Mouse (Mus musculus): ENCODE results near the gene Ncoa3. TPM values are rescaled to one million over a fixed set of nuclear protein-coding genes. Genes with fewer than 3 reads are reported as not detected.

The Ncoa3 gene
- total RNA-seq, 2 experiments from 2014 or later, result 32.0 to 32.6 TPM

DNA sequence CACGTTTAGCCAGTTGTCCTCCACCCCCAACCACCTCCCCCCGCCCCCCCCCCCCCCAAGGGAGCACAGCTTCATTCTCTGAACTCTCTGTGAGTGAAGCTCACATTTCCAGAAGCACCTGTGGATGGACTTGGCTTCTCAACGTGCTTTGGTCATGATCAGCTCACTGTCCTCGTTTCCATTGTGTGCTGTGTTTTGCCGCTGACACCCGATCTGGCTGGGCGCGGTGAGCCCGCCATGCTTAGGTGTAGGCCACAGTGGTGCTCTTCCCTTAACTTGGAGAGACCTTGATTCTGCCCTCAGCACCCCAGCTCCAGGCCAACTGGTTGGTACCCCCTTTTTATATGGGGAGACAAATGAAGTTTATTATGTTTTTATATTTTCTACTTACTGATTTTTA is 79.5 kb downstream of the Ncoa3 start:
- DNase-seq (ENCODE audit: low spot score in 2 of 2), result no peak

DNA sequence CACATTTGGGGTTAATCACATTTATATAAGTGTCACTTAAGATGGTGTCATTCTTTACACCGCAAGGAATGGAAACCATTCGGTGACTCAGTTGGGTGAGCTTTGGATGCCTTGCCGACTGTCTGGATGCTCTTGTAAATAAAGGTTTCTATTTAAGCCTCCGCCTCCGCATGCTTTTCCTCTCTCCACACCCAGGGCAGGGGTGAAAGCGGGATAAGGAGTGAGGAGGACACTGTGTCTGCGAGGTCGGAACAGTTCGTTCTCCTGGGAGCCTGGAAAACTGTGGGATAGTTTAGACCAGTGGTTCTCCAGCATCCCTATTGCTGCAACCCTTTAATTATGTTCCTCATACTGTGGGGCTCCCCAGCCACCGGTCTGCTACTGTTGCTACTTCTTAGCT is 80.6 kb downstream of the Ncoa3 start:
- DNase-seq (ENCODE audit: low spot score in 2 of 2), result no peak

DNA sequence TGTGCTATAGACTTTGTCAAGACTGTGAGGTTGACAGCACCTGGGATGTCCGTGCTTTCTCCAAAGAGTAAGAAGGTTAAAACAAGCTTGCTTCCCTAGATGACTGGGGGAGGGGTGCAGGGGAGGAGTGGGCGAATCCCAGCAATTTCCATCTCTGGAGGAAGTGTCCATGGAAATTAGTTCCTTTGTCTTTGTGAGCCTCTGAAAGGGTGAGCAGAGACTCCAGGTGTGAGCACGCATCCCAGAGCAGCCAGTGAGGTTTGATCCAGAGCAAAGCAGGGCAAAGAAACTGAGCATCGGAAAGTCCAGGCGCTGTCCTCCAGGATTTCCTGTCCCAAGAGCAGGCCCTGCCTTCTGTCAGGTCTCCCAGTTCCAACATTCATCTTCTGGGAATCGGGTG is 81.9 kb downstream of the Ncoa3 start:
- DNase-seq (ENCODE audit: low spot score in 2 of 2), result no peak

DNA sequence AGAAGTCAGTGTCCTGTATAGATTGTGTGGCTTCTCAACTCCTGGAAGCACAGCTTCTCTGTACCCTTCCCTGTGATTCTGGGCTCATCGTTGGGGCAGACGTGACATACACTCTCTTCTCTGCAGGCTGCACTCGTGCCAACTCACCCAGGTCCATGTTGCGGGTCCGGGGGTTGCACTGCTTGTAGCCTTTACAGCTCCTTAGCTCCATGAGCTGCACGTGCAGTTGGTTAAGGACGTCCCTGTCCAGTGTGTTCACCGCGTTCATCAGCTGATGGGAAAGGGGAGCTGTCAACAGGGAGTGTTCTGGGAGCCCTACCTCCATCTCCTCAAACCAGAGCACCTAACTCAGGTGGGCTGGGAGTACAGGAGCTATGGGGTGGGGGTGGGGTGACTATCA is 84.9 kb downstream of the Ncoa3 start:
- no peak for DNase-seq (ENCODE audit: low spot score in 2 of 2)

DNA sequence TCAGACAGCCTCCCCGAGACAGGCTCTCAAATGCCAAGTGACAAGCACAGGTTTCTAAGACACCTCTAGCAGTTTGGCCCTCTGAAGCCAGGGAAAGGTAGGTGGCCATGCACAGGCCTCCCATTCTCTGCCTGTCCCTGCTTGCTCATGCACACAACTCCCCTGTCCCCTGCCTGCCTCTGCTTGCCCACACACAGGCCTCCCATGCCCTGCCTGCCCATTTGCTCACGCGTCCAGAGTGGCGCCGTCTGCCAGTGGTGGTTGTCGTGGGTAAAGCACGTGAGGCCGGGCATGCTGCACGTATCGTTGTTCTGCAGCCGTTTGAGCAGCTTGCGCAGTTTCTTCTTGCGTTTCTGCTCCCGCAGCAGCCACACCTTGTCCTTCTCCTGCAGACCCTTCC is 86.8 kb downstream of the Ncoa3 start:
- DNase-seq (ENCODE audit: low spot score in 2 of 2), result no peak

DNA sequence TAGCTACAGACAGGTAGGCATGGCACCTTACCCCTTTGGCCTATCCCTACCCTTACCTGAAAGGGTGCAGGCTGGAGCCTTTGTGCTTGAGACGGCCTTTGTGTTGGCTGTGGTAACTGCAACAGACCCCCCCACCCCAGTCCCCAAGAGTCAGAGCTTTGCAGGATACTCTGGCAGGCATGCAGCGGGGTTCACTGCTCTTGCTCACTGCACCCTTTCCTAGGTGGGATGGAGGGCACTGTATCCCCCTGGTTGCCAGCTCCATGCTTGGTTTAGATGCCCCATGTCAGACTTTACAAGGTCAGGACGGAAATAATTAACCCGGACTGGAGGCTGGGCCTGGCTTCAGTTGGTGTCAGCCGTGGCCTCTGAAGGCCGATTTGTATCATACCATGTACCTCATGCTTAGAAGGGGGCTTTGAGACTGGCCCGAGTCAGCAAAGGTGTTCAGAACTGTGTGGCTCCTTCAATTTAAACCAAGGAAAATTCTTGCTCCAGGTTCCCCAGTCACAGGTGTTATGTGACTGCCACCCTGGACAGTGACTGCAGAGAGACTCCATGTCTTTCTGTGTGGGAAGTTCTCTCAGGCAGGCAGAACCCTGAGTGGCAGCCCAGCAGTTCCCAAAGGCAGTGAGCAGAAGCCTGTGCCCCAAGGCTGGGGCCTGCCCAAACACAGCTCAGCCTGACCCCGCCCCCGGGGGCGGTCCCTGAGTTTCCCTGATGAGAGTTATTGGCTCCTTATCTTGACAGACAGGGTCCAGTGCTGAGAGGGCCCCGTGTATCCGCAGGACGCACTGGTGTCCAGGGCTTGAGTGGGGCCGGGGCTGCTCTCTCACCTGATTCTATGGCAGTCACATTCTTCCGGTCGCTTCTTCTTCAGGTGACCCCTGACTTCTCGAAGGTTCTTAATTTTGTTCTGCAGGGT is 87.8 kb downstream of the Ncoa3 start:
- no peak for DNase-seq (ENCODE audit: low spot score in 2 of 2)

DNA sequence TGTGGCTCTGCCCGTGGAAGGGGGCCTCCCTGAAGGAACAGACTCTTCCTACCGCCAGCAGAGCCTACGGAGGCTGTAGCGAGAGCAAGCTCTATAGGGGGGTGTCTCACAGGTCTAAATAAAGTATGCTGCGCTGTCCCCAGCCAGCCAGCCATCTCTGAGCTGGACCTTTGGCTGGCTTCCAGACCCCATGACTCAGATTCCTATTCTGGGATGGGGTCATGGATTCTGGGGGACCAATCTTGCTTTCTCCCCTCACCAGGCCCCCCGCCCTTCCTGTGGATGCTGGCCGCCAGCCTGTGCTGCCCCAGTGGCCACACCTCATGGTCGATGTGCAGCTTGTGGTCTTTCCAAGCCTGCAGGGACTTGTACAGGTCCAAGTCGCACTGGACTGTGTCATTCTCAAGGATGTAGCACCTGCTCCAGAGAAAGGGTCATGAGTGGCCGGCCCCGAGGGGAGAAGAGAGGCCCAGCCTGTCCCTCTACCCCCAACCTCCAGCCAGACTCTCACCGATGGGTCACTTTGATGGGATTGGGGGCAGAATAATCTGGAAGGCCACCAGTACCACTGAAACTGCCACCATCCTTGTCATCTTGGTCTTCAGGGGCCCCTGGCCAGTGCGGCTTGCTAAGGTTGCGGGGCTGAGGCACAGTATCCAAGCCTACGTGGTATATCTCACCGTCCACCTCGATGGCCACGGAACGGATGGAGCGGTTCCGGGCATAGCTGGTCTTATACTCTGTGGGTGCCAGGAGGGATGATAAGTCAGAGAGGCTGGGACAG is 88.7 kb downstream of the Ncoa3 start:
- DNase-seq (ENCODE audit: low spot score in 2 of 2), result no peak

DNA sequence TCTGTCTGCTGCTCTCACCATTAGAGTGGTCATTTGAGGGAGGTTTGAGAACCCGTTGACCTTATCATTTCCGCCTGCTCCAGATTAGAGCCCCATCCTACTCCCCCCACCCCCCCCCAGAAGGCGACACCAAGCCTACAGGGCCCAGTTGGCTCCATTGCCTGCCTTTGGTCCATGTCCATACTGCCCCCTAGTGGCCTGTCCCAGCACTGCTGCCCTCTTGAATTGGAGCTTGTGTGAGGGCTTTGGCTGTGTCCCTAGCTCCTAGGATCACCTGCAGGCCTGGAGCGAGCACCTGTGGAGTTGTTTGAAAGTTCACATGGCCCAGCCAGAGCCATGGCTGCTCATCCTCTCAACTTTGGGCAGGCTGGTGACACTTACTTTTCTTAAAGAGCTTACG is 89.8 kb downstream of the Ncoa3 start:
- peak in 1 of 2 experiments; percentile 67 for DNase-seq (ENCODE audit: low spot score in 2 of 2)

DNA sequence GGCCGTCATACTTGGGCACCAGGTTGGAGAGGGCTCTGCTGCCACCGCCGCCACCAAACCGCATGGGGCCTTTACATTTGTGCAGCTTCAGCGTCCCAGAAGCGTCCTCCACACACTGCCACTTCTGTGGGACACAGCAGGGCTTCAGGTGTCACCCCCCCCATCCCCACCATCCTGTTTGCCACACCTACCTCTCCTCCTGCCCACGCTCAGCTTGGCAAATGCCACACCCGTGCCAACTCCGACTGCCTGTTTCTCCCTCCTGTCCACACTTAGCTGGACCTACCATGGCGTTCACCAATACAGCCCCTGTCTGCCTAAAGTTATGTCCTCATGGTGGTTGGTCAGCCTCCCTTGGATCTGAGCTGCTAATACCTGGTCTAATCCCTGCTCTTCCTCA is 90.2 kb downstream of the Ncoa3 start:
- no peak for DNase-seq (ENCODE audit: low spot score in 2 of 2)

DNA sequence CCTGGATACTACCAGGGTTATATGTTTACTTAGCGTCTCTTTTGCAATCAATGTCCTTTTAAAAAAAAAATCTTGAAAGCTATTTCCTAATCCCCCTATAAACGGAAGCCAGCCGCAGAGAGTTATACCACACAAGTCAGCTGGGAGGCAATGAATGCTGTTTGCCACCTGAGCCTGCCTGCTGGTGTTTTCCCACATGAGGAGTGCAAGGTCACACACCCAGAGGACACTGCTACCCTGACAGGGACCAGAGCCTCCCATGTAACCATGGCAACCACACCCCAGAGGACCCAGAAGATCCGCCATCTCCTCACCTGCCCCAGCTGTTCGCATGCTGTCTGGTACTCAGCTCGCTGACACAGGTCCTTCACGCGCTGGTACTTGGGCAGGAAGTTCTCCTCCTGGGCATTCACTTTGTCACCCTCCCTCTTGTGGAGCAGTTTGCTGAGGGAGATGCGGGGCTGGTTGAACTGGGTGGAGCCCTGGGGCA is 91.2 kb downstream of the Ncoa3 start:
- DNase-seq (ENCODE audit: low spot score in 2 of 2), result no peak

DNA sequence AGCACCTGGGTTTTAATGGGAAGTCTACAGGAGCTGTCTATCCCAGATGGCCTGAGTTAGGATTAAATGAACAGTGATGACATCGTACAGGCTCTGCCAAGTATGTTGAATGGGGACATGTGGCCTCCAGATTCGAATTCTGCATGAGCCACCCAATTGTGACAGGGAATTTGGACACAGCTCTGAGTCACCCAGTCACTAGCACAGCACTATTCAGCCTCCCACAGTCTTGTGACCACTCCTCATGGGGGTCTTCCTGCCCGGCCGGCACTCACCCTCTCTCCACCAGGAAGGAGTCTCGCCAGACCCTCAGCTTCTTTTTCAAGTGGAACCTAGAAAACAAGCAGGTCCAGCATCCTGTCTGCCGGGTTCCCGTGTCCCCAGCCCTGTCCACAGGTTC is 91.7 kb downstream of the Ncoa3 start:
- DNase-seq (ENCODE audit: low spot score in 2 of 2), result no peak

DNA sequence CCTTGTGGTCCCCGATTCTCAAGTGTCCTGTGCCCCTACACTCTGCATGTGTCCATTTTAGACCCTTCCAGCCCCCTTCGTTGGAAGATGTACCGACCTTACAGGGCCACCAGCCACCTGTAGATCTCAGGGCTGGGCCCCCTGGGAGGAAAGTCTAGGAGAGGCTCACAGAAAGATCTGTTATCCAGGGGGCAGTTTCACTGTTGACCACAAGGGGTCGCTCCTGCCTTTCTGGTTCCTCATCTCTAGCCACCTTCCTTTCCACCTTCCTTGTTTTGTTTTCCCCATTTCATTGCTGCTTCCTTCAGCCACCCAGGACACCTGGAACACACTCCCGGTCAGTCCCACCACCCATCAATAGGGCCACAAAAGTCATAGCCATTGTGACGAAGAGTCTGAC is 92.5 kb downstream of the Ncoa3 start:
- peak; percentile 68 to 75 for DNase-seq (ENCODE audit: low spot score in 2 of 2)

DNA sequence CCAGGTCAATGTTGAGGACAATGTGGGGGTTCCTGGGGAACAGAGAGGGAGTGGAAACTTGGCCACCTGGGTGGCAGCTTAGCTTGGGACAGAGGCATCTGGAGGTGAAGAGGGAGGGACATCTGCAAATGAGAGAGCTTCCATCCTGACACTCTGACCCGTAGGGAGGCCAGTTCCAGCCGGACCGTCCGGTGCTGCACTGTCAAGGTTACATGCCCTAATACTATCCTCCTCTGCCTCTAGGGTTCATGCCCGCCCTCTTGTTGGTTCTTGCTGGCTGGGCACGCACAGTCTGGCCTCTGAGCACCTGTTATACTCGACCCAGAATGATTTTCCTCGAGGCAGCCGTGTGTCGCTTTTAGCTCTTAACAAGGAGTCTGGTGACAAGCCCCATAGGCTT is 93.3 kb downstream of the Ncoa3 start:
- DNase-seq (ENCODE audit: low spot score in 2 of 2), result no peak

DNA sequence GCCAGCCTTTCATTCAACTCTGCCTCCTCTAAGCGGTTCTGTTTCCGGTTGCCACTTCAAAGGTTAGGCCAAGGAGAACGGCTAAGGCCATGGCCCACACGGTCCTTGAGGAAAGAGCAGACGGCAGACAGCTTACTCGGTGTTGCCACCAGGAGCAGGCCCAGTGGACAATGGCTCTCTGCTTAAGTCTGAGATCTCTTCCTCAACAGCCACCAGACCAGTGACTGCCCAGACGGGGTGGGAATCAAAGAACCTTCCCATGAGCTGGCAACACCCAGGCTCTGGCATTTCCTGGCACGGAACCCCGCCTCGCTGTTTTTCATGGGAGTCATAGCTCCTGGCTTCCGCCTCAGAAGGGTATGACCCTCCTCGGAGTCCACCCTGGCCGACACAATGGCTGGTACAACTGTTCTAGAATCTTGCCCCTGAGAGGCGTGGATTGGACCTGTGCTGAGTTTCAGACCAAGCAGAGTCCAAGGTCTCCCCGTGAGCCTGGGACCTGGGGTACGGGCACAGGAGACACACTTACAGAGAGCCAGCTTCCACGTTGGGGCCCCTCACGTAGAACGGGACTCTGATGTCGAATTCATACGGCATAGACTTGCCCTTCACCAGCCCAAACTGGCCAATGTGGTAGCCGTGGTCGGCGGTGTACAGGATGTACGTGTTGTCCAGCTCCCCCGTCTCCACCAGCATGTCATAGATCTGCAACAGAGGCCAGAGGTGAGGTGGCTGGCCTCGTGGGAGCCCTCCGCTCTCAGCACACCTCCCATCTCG is 94.2 kb downstream of the Ncoa3 start:
- DNase-seq (ENCODE audit: low spot score in 2 of 2), result no peak

DNA sequence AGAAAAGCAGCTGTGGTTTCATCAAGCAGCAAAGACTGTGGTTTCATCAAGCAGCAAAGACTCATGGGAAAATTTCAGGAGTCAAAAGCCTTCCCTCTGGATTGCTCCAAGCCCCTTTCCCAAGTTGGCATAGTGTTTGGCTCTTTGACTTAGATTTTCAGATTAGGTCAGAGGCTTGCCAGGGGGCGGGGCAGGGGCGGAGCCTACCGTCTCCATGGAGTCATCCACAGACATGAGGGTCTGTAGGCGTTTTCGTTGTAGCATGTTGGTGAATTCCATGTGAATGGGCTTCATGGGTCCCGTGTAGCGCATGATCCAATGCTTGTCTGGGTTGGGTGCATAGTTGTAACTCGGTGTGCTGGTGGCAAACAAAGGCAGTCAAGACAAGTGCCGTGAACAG is 96.6 kb downstream of the Ncoa3 start:
- no peak for DNase-seq (ENCODE audit: low spot score in 2 of 2)

DNA sequence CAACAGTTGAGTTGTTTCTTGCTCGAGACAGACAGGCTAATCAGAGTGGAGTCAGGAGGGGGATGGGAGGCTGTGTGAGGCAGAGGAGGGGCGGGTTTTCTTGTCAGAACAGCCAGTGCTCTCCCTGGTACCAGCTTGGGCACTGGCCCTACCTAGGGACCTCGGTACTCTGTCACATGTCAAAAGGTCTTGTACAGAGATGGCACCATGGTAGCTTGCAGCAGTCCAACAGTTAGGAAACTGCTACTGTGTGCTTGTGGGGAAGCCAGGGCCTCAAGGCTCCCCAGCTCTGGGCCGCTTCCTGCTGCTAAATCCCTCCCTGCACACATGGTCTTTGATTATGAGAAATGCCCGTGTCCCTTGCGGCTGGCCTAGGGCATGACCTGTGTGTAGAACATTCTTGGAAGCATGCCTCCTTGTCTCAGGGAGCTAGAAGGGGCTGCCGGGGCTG is 97.7 kb downstream of the Ncoa3 start:
- no peak for DNase-seq (ENCODE audit: low spot score in 2 of 2)

DNA sequence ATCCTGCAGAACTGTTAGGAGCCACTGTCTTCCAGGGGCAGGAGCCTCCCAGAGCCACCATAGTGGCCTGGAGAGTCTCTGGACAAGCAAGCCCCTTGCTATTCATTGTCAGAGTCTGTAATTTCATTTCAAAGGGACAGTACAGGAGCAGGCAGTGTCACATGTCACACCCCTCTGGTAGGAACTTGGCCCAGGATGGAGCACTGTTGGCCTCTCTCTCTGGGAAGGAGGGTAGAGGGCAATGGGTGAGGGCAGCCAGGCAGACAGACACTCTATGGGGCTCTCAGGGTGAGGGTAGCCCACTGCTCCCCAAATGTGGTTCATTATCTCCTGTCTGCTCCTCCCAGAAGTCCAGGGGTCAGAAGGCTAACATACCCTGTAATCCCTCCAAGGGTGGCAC is 99.2 kb downstream of the Ncoa3 start:
- no peak for DNase-seq (ENCODE audit: low spot score in 2 of 2)

DNA sequence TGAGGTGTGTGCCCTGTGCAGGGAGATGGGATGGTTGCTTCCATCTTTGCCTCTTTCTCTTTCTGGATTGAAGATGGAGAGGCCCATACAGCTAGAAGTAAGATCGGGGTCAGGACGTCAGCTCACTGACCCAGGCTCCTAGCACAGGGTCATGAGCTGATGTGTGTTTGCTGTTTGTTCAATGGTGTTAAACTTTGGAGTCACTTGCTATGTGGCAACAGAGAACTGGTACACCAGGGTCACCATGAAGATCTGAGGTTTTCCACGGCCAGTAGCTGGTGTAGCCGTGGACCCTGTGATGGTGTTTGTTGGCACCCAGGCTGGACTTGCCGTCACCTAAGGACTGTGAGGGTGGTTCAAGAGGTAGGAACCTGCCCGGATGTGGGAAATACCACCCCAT is 100.0 kb downstream of the Ncoa3 start:
- no peak for DNase-seq (ENCODE audit: low spot score in 2 of 2)

DNA sequence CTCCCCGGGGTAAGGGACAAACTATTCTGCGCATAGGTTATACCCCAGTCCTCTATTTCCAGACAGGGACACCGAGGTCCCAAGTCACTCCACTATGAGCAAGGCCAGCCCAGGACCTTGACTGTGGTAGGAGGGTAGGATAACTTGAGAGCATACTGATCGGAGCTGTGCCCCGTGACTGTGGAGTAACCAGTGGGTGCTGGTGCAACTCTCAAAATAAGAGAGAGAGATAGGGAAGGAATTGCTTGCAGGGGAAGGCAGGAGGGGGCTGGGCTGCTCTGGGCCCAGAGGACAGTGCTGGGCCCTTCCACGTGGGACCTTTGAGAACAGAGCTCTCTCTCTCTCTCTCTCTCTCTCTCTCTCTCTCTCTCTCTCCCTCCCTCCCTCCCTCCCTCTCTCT is 103.9 kb downstream of the Ncoa3 start:
- no peak for DNase-seq (ENCODE audit: low spot score in 2 of 2)

DNA sequence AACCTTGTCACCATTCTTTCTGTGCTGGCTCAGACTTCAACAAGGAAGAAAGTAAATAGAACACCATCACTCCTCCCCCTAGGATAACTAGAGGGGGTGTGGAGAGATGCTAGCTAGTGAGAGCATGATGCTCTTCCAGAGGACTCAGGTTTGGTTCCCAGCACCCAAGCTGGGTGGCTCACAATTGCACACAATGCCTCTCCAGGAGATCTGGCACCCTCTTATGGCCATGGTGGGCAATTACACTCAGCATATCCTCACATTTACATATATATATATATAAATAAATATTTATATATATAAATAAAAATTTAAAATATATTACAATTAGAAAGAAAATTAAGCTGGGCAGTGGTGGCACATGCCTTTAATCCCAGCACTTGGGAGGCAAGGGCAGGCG is 104.4 kb downstream of the Ncoa3 start:
- DNase-seq (ENCODE audit: low spot score in 2 of 2), result no peak
